Mouse (Mus musculus): ENCODE measurements at regions not wholly inside any gene's neighbourhood (a gene's known extent, or its start where the extent isn't known, plus 50 kb on each side); places are given as distances from the start of the nearest gene placed in this dataset.

- H3K27ac ChIP-seq: no peak overlapping the region
Measured at GRCm38 (mm10) chr7:113621316-113621715, 107.7 kb downstream of the Far1 start.

GRCm38 (mm10) chr7:113621898-113622510 lies 108.4 kb downstream of the Far1 start:
- DNase-seq (ENCODE audit: low spot score in 2 of 2): no peak
- Histone ChIP-seq H3K4me3 (no peak overlapping the region), H3K27ac (no peak overlapping the region)
- TF ChIP-seq CTCF (conservative IDR thresholded peaks at IDR 0.05): no peak

More at GRCm38 (mm10) chr7:113621316-113621715, 107.7 kb downstream of the Far1 start:
- DNase-seq (ENCODE audit: low spot score in 2 of 2): no peak
- no peak for TF ChIP-seq CTCF (conservative IDR thresholded peaks at IDR 0.05)
- H3K4me3 ChIP-seq: no peak overlapping the region

GRCm38 (mm10) chr7:113623296-113623695 lies 109.7 kb downstream of the Far1 start:
- no peak for TF ChIP-seq CTCF (conservative IDR thresholded peaks at IDR 0.05)
- Histone ChIP-seq H3K4me3 (no peak overlapping the region), H3K27ac (no peak overlapping the region)
- no peak for DNase-seq (ENCODE audit: low spot score in 2 of 2)

DNA sequence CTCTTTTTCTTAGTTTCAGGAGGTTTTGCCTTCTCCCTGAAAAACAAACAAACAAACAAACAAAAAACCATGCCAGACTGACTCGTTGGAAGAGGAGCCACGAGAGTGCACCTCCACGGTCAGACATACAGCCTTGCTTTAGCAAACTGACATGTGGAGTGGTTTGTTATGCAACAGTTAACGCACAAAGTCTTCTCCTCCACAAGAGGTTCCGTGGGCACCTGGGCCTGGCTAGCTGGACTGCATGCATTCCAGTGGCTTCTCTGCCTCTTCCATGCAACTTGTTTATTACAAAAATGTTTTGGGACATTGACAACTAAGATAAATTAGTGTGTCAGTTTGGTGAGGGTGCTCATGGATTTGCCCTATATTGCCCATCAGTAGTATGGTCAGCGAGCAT lies 110.3 kb downstream of the Far1 start:
- Histone ChIP-seq H3K4me3 (no peak overlapping the region), H3K27ac (no peak overlapping the region)
- DNase-seq (ENCODE audit: low spot score in 2 of 2): no peak
- no peak for TF ChIP-seq CTCF (conservative IDR thresholded peaks at IDR 0.05)

GRCm38 (mm10) chr7:113626734-113627133 lies 113.1 kb downstream of the Far1 start:
- H3K4me3 ChIP-seq: no peak overlapping the region
- no peak for TF ChIP-seq CTCF (conservative IDR thresholded peaks at IDR 0.05)

DNA sequence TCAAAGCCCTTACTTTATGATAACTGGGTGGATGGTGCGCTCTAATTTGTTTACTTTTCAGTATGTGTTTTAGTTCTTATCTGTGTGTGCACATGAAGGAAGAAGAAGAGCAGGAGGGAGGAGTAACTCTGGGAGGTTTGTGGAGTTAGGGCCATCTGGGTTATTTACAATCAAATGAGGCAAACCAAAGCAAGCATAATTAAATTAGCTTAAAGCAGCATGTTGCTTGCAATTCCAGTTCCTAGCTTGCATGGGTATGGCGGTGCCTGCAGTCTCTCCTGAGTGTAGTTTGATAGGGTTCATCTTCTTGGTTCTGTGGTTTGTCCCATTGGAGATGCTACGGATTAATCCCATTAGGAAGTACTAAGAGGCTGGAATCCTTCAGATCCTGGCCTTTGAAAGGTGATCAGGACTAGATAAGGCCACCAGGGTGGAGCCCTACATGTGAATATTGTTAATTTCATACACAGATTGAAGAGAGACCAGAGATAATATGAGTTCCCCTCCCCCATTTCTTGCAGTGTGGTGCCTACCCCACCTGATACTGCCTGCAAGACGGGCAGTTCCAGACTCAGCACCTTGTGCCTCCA lies 123.5 kb downstream of the Far1 start:
- Histone ChIP-seq H3K4me3 (no peak overlapping the region), H3K27ac (peak overlapping the region; percentile 58; the same call in 1 of the 2 replicates)
- no peak for TF ChIP-seq CTCF (conservative IDR thresholded peaks at IDR 0.05)
- no peak for DNase-seq (ENCODE audit: low spot score in 2 of 2)

More at GRCm38 (mm10) chr7:113626734-113627133, 113.1 kb downstream of the Far1 start:
- no peak for DNase-seq (ENCODE audit: low spot score in 2 of 2)
- H3K27ac ChIP-seq: no peak overlapping the region

DNA sequence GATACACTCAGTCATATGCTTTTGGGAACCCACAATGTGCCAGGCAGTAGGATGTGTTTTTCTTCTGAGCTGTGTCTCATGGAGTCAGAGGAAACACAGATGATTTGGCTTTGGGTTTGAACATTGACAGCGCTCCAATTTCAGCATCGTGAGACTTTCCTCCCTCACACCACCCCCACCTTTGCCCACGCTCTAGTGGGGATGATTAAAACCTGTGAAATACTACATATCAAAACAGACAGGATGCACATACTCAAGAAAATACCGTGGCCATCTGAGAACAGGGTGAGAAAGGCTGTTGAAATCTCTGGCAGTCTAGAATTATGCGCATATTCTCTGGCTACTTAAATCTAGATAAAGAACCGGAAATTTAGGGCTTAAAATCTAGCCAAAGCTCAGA lies 124.5 kb downstream of the Far1 start:
- Histone ChIP-seq H3K27ac (peak overlapping the region; percentile 58), H3K4me3 (no peak overlapping the region)
- no peak for TF ChIP-seq CTCF (conservative IDR thresholded peaks at IDR 0.05)
- peak; percentile 59 to 84 for DNase-seq (ENCODE audit: low spot score in 2 of 2)

DNA sequence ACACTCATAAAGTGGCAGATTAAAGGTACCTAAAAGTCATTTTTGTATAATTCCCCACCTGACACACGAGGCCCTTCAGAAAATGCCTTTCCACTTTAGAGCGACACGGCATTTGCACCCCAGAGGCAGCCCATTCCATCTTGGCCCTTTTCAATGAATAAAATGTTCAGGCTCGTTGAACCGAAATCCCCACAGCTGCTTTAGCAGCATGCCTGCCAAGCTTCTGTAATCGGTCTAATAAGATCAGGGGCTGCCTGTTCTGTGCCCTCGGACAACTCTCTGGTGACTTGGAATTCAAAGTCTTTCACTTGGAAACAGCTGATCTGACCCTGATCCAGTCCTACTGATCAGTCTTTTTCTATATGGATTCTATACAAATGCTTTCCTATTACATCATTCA lies 123.3 kb upstream of the Spon1 start:
- TF ChIP-seq CTCF (conservative IDR thresholded peaks at IDR 0.05): no peak
- Histone ChIP-seq H3K27ac (no peak overlapping the region), H3K4me3 (no peak overlapping the region)
- DNase-seq (ENCODE audit: low spot score in 2 of 2): no peak

- Histone ChIP-seq H3K27ac (no peak overlapping the region), H3K4me3 (no peak overlapping the region)
- no peak for DNase-seq (ENCODE audit: low spot score in 2 of 2)
- TF ChIP-seq CTCF (conservative IDR thresholded peaks at IDR 0.05): no peak
Measured at GRCm38 (mm10) chr7:113650631-113651030, 115.2 kb upstream of the Spon1 start.

DNA sequence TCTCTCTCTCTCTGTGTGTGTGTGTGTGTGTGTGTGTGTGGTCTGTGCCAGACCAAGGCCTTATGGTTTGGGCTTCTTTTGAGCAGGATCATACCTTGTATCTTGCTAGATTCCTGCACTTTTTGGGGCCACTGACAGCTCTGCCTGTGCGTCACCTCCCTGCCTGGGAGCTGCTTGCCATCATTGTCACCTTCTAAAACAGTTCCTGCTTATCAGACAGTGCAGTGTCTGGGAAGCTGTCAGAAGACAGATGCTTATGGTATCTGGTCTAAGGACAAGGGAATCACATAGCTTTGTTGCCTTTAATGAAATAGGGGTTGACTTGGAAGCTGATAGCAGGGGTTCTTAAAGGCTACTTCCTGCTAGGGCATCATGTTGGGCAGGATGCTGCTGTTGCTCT lies 114.1 kb upstream of the Spon1 start:
- no peak overlapping the region for H3K27ac ChIP-seq
- H3K4me3 ChIP-seq: no peak overlapping the region
- no peak for TF ChIP-seq CTCF (conservative IDR thresholded peaks at IDR 0.05)
- DNase-seq (ENCODE audit: low spot score in 2 of 2): no peak

DNA sequence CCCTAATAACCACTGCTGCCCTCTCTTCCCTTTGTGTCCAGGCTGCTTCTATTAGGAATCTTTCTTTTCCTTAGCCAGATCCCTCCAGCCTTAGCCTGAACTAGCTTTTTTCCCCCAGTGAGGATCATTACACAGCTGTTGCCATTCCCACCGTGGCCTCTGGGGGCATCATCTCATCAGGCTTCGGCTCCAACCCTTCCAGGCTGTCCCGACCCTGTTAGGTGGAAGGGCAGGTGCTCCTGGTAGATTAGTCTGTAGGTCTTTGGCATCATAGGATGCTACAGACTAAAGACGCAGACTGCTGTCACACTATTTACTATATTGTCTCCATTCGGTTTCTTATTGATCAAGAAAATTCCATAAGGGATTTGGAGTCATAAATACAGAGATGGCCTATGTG lies 112.7 kb upstream of the Spon1 start:
- H3K27ac ChIP-seq: no peak overlapping the region
- DNase-seq (ENCODE audit: low spot score in 2 of 2): peak in 1 of 2 experiments; percentile 33
- peak; percentile 85 for TF ChIP-seq CTCF (conservative IDR thresholded peaks at IDR 0.05)
- H3K4me3 ChIP-seq: no peak overlapping the region

GRCm38 (mm10) chr7:113655336-113655735 lies 110.5 kb upstream of the Spon1 start:
- TF ChIP-seq CTCF (conservative IDR thresholded peaks at IDR 0.05): no peak
- Histone ChIP-seq H3K4me3 (no peak overlapping the region), H3K27ac (no peak overlapping the region)
- no peak for DNase-seq (ENCODE audit: low spot score in 2 of 2)

GRCm38 (mm10) chr7:113672779-113673595 lies 92.8 kb upstream of the Spon1 start:
- TF ChIP-seq CTCF (conservative IDR thresholded peaks at IDR 0.05): no peak
- Histone ChIP-seq H3K4me3 (peak overlapping the region; percentile 10; the same call in 1 of the 2 replicates), H3K27ac (no peak overlapping the region)
- DNase-seq (ENCODE audit: low spot score in 2 of 2): no peak
